Mouse (Mus musculus): Measurements from ENCODE around the gene Psmg3. TPM values are rescaled to one million over a fixed set of nuclear protein-coding genes. Genes with fewer than 3 reads are reported as not detected.
A peak's percentile ranks its signal among the peaks of the same experiment; 100 is the strongest.

Gene Psmg3
- total RNA-seq, 2 experiments from 2014 or later, result 19.3 TPM

DNA sequence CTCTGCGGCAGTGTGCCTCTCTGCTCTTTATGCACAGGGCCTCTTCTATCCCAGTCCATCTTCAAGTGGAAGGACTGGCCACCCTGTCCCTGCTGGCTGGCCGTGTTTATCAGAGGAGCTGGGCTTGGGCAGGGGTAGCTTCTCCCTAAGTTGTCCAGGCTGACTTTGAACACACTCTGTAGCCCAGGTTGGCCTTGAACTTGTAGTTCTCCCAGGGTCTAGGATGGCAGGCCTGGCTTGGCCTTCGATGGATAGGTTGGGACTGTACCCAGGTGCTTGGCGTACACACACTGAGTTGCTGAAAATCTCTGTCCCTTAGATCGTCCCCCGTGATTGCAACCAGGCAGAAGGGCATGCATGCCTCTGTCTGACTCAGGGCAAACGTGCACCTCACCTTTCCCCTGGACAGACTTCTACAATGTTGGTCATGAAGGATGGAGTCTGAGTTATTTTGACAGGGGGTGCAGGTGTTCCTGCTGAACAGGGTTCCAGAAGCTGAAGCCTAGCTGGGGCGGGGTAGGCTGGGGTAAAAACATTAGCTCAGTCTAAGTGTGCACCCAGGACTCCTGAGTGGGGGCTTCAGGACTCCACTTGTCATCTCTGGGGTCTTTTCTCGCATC is 30.6 kb downstream of the Psmg3 start:
- DNase-seq (ENCODE audit: low spot score in 2 of 2), result no peak

DNA sequence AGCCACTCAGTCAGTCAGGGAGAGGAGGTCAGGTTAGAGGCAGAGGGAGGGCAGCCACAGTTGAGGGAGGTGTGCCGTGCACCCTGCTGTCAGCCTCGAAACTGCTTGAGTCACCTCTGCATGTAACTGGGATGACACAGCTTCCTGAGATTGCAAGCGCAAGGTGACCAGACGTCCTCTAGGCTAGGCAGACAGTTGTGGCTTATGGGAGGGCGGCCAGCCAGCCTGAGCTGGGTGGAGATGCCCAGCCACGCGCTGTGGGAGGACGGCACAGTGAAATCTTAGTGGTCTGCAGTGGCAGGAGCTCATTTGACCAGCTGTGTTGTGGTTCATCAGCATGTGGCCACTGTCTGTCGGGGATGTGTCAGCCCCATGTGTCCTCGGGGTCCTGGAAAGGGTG is 31.7 kb downstream of the Psmg3 start:
- no peak for DNase-seq (ENCODE audit: low spot score in 2 of 2)

- no peak for DNase-seq (ENCODE audit: low spot score in 2 of 2)
Measured at GRCm38 (mm10) chr5:139794137-139794536, 32.5 kb downstream of the Psmg3 start.

DNA sequence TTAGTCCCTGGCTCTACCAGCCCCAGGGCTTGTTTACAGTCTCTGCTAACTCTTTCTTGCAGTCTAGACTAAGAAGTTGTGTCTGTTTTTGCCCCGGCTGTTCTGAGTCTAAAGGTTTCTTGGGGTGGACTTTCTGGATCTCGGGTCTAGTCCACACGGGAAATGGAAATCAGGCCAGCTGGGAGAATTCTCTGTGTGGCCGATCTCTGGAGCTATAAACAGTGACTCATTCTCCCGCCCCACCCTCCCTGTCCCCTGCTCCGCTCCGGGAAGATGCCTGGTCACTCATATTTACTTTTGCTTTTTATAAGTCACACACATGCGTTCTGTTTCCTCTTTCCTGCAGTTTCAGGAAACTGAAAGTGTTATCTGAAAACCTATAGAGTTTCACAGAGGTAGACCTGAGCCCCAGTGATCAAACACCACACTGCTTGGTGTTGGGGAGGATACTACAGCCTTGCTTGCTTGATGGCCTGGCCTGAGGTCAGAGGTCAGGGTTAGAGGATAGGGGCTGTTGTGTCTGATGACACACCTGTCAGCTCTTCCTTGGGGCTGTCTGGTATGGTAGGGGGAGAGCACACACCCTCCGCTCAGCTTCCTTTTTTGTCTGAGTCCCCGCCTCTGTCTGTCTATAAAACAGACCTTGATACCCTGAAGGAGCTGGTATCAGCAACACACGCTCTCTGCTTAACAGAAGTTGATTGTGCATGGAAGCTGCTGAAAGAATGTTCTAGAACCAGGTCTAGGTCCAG is 33.2 kb downstream of the Psmg3 start:
- DNase-seq (ENCODE audit: low spot score in 2 of 2), result no peak

DNA sequence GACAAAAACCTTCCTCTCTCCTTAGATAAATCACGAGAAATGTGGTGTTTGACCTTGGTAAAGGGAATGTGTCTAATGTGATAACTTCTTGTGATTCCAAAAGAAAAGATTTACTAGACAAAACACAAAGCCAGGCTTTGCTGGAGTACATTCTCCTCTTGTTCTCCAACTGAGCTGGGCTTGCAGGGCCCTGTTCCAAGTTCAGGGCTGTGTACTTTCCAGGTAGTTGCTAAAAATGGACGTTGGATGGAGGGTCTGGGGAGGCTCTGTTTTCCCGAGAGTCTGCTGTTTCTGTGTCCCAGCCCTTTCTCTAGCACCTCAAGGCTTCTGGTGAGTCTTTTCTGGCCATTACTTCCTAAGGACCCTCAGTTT is 33.7 kb downstream of the Psmg3 start:
- DNase-seq (ENCODE audit: low spot score in 2 of 2), result no peak

- no peak for DNase-seq (ENCODE audit: low spot score in 2 of 2)
Measured at GRCm38 (mm10) chr5:139792159-139792775, 34.4 kb downstream of the Psmg3 start.

GRCm38 (mm10) chr5:139791227-139792158 is 35.2 kb downstream of the Psmg3 start, which contains the start of gene Mafk:
TSS of gene Mafk (plus strand) at chr5:139791513.
- peak; percentile 93 to 94 for DNase-seq (ENCODE audit: low spot score in 2 of 2)

- no peak for DNase-seq (ENCODE audit: low spot score in 2 of 2)
Measured at GRCm38 (mm10) chr5:139789466-139789865, 37.2 kb downstream of the Psmg3 start.

DNA sequence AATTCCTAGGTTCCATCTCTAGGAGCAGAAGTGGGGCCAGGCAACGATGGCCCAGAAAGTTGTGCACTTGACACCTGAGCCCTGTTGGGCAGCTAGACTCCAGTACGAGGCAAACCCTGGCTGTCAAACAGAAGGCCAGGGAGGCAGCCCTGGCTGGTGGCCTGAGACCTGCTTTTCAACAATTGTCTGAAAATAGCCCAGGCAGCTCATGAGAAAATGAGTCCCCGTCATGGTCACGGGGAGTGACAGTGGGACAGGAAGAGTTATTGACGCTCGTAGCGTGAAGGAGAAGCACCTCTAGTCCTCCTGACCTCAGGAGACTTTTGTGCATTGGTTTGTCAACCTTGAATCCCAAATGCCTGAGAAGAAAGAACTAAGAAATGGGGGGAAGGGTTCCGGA is 45.3 kb downstream of the Psmg3 start:
- no peak for DNase-seq (ENCODE audit: low spot score in 2 of 2)

DNA sequence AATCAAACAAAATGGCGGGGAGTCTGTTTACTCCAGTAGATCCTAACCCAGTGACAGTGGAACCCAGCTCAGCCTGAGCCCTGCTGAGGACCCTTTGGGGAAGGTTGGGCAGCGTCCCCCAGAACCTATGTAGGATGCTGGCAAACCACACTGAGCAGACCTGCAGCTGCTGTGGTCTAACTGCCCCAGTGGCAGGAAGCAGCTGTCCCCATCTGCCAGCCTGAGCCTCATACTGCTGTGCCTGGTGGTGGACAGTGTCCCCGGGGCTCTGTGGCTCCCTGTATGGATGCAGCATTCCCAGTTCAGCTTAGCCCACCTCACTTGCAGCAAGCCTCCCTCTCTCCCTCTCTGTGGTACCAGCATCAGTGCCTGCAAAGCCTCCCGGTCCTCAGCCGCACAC is 49.7 kb downstream of the Psmg3 start:
- no peak for DNase-seq (ENCODE audit: low spot score in 2 of 2)

DNA sequence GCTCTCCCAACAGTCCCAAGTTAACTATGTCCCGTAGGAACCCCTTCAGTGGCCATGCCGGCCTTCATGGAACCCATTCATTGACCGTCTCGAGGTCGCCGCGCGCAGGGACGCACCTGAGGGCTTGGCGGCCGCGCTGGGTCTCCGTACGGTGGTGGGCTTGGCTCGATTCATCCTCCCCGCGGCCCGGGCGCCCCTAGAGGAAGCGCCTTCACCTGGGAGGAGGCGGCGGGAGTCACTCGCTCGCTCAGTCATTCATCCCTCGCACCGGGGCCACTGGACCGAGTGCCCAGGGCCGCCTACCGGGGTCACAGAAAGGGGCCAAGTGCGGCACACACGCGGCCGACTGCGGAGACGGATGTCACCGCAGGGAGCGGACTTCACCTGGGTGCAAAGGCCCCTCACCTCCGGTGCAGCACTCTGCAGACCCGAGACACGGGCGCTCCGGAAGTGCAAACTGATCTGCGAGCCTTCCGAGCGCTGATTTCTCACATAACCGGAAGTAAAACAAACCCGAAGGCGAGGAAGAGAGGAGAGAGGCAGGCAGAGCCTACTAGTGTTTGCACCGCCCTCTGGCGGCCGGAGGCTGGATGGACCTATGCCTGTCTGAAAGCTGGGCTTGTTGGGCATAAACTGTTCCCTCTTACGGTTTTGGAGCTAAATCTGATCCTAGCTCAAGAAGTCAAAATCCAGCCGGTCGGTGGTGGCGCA is 51.3 kb downstream of the Psmg3 start, which contains the start of gene Ints1:
Gene Ints1 (minus strand): TSS at position 459 of the 711 bp plus-strand sequence.
- peak; percentile 96 to 98 for DNase-seq (ENCODE audit: low spot score in 2 of 2)

Other genes starting within 250 kb of the Psmg3 start
- gene Micall2, start 90.5 kb downstream of the Psmg3 start, total RNA-seq (2021), result 1 to 10 TPM; 1.5 to 2.1 TPM
- gene Ints1, start 51.2 kb downstream of the Psmg3 start, total RNA-seq (2021), result 100 to 1,000 TPM in 1 of 2 experiments, 10 to 100 TPM in 1; 96.3 to 103 TPM
- gene Mafk, start 35.4 kb downstream of the Psmg3 start, total RNA-seq (2021), result 1 to 10 TPM; 8.9 to 9.2 TPM
- under 1 TPM; 0.35 to 0.53 TPM for gene Tmem184a, start 7.0 kb downstream of the Psmg3 start, total RNA-seq (2021)
- not detected for gene Gm26938, start 478 bp downstream of the Psmg3 start, total RNA-seq (2021)
- 10 to 100 TPM; 32.3 to 36.1 TPM for gene Elfn1, start 81.1 kb upstream of the Psmg3 start, total RNA-seq (2021)

Measured in left cerebral cortex, adult 18-20 months (tissue).